Mouse (Mus musculus) embryonic facial prominence, embryonic 13.5 days (tissue): ENCODE measurements around the gene Ap4m1. TPM values are rescaled to one million over a fixed set of nuclear protein-coding genes. Genes with fewer than 3 reads are reported as not detected.

Source experiments
- ATAC-seq: fragments of 200-750 bp; cut with Nextera tagmentation; 2 replicates; pipeline ENCODE4 v1.8.0; 2017; ENCODE audit warnings: low read depth; ENCODE audit not compliant: insufficient number of reproducible peaks, insufficient read depth, low FRiP score, low TSS enrichment
- H3K27ac ChIP-seq: fragments of 300-500 bp; sonication (generic); 2 replicates; pipeline ENCODE4 v1.5.1; 2015; ENCODE audit warnings: moderate library complexity, mild to moderate bottlenecking, inconsistent platforms
- H3K27me3 ChIP-seq: fragments of 300-500 bp; sonication (generic); 2 replicates; pipeline ENCODE4 v1.6.1; 2015; ENCODE audit warnings: mild to moderate bottlenecking, inconsistent platforms
- H3K36me3 ChIP-seq: fragments of 300-500 bp; sonication (generic); 2 replicates; pipeline ENCODE4 v1.6.1; 2015; ENCODE audit warnings: mild to moderate bottlenecking, inconsistent platforms
- H3K4me1 ChIP-seq: fragments of 300-500 bp; sonication (generic); 2 replicates; pipeline ENCODE4 v1.6.1; 2015; ENCODE audit warnings: inconsistent platforms
- H3K4me2 ChIP-seq: fragments of 300-500 bp; sonication (generic); 2 replicates; pipeline ENCODE4 v1.6.1; 2015; ENCODE audit warnings: moderate library complexity, mild to moderate bottlenecking, inconsistent platforms
- H3K4me3 ChIP-seq: fragments of 300-500 bp; sonication (generic); 2 replicates; pipeline ENCODE4 v1.5.1; 2015; ENCODE audit warnings: mild to moderate bottlenecking, inconsistent platforms
- H3K9ac ChIP-seq: fragments of 300-500 bp; sonication (generic); 2 replicates; pipeline ENCODE4 v1.6.1; 2015; ENCODE audit warnings: mild to moderate bottlenecking, inconsistent platforms
- H3K9me3 ChIP-seq: fragments of 300-500 bp; sonication (generic); 2 replicates; pipeline ENCODE4 v1.6.1; 2016; ENCODE audit warnings: inconsistent platforms
- WGBS: fragments of 180-500 bp; shearing (Covaris S2); methylation state at CpG from one replicate; pipeline ENCODE4 v1.1.7; 2015; ENCODE audit warnings: mixed read lengths; 5-methylcytosine and 5-hydroxymethylcytosine counted together
- polyA plus RNA-seq: library from polyadenylated mRNA; unstranded; fragments of >200 nt; fragmentation: Nextera tagmentation; extraction: Ambion mirVana; gene quantifications from 2 replicates; pipeline ENCODE4 v1.2.1, GENCODE M21; 2015

The Ap4m1 gene
- 35.7 and 37.5 TPM in 2 replicates for polyA plus RNA-seq

- under 1% methylated on average over 54 of the region's 54 CpGs for WGBS
- no peaks in the 10 kb centered on the region for H3K9me3 ChIP-seq
- H3K4me3 ChIP-seq = peak within 1 kb of the TSS; percentile 76
- H3K4me2 ChIP-seq = peak within 1 kb of the TSS; percentile 83
- peak within 1 kb of the TSS; percentile 95 for H3K27ac ChIP-seq
- no peaks in the 10 kb centered on the region for H3K27me3 ChIP-seq
- peak within 1 kb of the TSS; percentile 83 for H3K9ac ChIP-seq
- peaks cover 56% of the 10 kb centered on the region for H3K36me3 ChIP-seq
- peaks cover 26% of the 10 kb centered on the region for H3K4me1 ChIP-seq
- peak; percentile 89 for ATAC-seq
These were observed at the start of gene Ap4m1, which contains the start of gene Mcm7 for GRCm38 (mm10) chr5:138171695-138172491. Gene Ap4m1, plus strand, starts transcription at chr5:138172002. Gene Mcm7, minus strand, starts transcription at chr5:138172422.

GRCm38 (mm10) chr5:138132425-138133064 lies 39.3 kb upstream of the Ap4m1 start:
- ATAC-seq = no peak
- WGBS = 79% methylated on average over 5 of the region's 5 CpGs
- peaks cover 77% of the 10 kb centered on the region for H3K36me3 ChIP-seq

GRCm38 (mm10) chr5:138137257-138137656 lies 34.5 kb upstream of the Ap4m1 start:
- H3K4me3 ChIP-seq = no peak overlapping the region
- no peak for ATAC-seq
- H3K9ac ChIP-seq = no peak overlapping the region
- H3K36me3 ChIP-seq = peaks cover 43% of the 10 kb centered on the region
- 87% methylated on average over 4 of the region's 4 CpGs for whole genome bisulfite sequencing
- H3K27ac ChIP-seq = no peak overlapping the region
- H3K27me3 ChIP-seq = no peaks in the 10 kb centered on the region
- H3K9me3 ChIP-seq = no peaks in the 10 kb centered on the region
- H3K4me2 ChIP-seq = no peak overlapping the region
- H3K4me1 ChIP-seq = no peaks in the 10 kb centered on the region

More at GRCm38 (mm10) chr5:138132425-138133064, 39.3 kb upstream of the Ap4m1 start:
- H3K9me3 ChIP-seq = no peaks in the 10 kb centered on the region
- no peak overlapping the region for H3K9ac ChIP-seq
- H3K4me2 ChIP-seq = no peak overlapping the region
- H3K27ac ChIP-seq = no peak overlapping the region
- no peaks in the 10 kb centered on the region for H3K4me1 ChIP-seq
- H3K4me3 ChIP-seq = no peak overlapping the region
- no peaks in the 10 kb centered on the region for H3K27me3 ChIP-seq

GRCm38 (mm10) chr5:138137935-138138549 lies 33.8 kb upstream of the Ap4m1 start:
- Histone ChIP-seq H3K4me1 (no peaks in the 10 kb centered on the region), H3K9me3 (no peaks in the 10 kb centered on the region), H3K4me3 (no peak overlapping the region), H3K4me2 (no peak overlapping the region), H3K27me3 (no peaks in the 10 kb centered on the region), H3K9ac (no peak overlapping the region), H3K36me3 (peaks cover 40% of the 10 kb centered on the region), H3K27ac (no peak overlapping the region)
- 62% methylated on average over 8 of the region's 8 CpGs for WGBS
- no peak for ATAC-seq

GRCm38 (mm10) chr5:138138585-138138984 lies 33.2 kb upstream of the Ap4m1 start:
- ATAC-seq = no peak
- Histone ChIP-seq H3K36me3 (peaks cover 40% of the 10 kb centered on the region), H3K9ac (no peak overlapping the region), H3K27ac (no peak overlapping the region), H3K27me3 (no peaks in the 10 kb centered on the region), H3K4me3 (no peak overlapping the region), H3K4me2 (no peak overlapping the region), H3K4me1 (no peaks in the 10 kb centered on the region), H3K9me3 (no peaks in the 10 kb centered on the region)
- 75% methylated on average over 4 of the region's 4 CpGs for WGBS

DNA sequence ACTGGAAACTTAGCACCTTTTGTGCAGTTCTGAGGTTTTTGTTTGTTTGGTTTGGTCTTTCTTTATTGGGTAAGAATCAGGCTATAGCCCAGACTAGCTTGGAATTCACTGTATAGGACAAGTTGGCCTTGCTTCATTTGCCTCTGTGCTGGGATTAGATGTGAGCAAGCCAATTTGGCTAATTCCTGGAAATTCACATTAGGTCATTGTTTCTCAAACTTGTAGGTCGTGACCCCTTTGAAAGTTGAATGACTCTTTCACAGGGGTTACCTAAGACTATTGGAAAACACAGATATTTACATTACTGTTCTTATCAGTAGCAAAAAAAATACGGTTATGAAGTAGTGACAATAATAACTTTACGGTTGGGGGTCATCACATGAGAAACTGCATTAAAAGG lies 17.4 kb upstream of the Ap4m1 start:
- H3K4me2 ChIP-seq = peak overlapping the region; percentile 76
- H3K4me3 ChIP-seq = peak overlapping the region; percentile 81
- H3K27me3 ChIP-seq = no peaks in the 10 kb centered on the region
- H3K36me3 ChIP-seq = peaks cover 26% of the 10 kb centered on the region
- WGBS = 86% methylated on average over 3 of the region's 3 CpGs
- H3K9me3 ChIP-seq = no peaks in the 10 kb centered on the region
- H3K4me1 ChIP-seq = 0 out of 2 replicates have a peak, but pooled peaks cover 5% of the 10 kb centered on the region
- no peak overlapping the region for H3K27ac ChIP-seq
- peak overlapping the region; percentile 92 for H3K9ac ChIP-seq
- ATAC-seq = no peak

DNA sequence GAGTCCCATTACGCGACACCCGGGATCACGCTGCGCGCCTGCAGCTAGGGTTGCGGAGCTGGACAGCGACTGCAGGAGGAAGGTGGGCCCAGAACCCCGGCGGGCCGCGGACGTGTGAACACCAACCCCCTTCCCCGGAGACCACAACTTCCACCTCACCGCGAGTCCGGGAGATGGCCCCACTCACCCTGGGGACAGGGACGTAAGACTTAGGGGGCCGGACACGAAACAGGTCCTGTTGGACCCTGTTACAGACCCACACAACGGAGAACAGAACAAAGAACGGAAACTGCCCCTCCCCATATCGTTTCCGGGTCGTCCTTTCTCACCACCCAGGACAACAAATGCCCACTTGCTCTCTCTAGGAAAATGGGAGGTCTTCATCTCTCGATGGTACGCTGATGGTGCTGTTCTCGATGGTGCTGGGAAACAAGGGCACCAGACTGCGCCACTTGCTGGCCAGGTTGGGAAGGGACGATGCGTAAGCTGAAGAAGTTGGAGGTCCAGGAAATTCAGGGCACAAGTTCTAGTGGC lies 16.3 kb upstream of the Ap4m1 start, which contains the start of gene Zfp113:
Zfp113 (minus strand) TSS at position 302 of the 534 bp plus-strand sequence.
- ATAC-seq = peak; percentile 92
- H3K9ac ChIP-seq = peak within 1 kb of the TSS; percentile 92
- peak within 1 kb of the TSS; percentile 94 for H3K27ac ChIP-seq
- WGBS = under 1% methylated on average over 31 of the region's 31 CpGs
- H3K4me3 ChIP-seq = peak within 1 kb of the TSS; percentile 81
- peaks cover 21% of the 10 kb centered on the region for H3K36me3 ChIP-seq
- H3K4me1 ChIP-seq = 0 out of 2 replicates have a peak, but pooled peaks cover 5% of the 10 kb centered on the region
- peak within 1 kb of the TSS; percentile 76 for H3K4me2 ChIP-seq
- H3K27me3 ChIP-seq = no peaks in the 10 kb centered on the region
- H3K9me3 ChIP-seq = no peaks in the 10 kb centered on the region

DNA sequence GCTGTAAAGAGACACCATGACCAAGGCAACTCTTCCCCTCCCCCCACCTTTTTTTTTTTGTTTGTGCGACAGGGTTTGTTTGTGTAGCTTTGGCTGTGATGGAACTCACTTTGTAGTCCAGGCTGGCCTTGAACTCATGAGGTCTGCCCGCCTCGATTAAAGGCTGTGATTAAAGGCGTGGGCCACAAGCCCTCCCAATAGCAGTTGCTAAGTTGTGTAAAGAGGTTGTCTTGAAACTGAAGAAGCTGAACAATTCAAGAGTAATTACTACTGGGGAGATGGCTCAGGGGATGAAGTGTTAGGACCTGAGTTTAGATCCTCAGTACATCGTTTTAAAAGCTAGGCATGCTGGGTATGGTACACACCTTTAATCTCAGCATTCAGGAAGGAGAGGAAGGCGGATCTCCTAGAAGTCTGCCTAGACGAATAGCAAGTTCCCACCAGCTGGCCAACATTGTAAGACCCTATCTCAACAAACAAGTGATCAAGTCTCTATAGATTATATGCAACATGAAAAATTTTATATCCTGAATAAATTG lies 11.5 kb upstream of the Ap4m1 start:
- peak overlapping the region; percentile 83 for H3K4me3 ChIP-seq
- peak overlapping the region; percentile 80 for H3K4me2 ChIP-seq
- H3K4me1 ChIP-seq = peaks cover 11% of the 10 kb centered on the region
- H3K9me3 ChIP-seq = no peaks in the 10 kb centered on the region
- H3K9ac ChIP-seq = peak overlapping the region; percentile 93
- peaks cover 34% of the 10 kb centered on the region for H3K36me3 ChIP-seq
- 64% methylated on average over 7 of the region's 7 CpGs for WGBS
- H3K27ac ChIP-seq = peak overlapping the region; percentile 85; the same call in 1 of the 2 replicates
- no peak for ATAC-seq
- no peaks in the 10 kb centered on the region for H3K27me3 ChIP-seq

GRCm38 (mm10) chr5:138160842-138161665 lies 10.7 kb upstream of the Ap4m1 start, which contains the start of gene Cops6:
Gene Cops6, plus strand, starts transcription at chr5:138161071.
- H3K4me2 ChIP-seq = peak within 1 kb of the TSS; percentile 80
- H3K9me3 ChIP-seq = no peaks in the 10 kb centered on the region
- ATAC-seq = peak; percentile 88
- H3K27ac ChIP-seq = peak within 1 kb of the TSS; percentile 85
- WGBS = under 1% methylated on average over 42 of the region's 42 CpGs
- peak within 1 kb of the TSS; percentile 83 for H3K4me3 ChIP-seq
- no peaks in the 10 kb centered on the region for H3K27me3 ChIP-seq
- peaks cover 42% of the 10 kb centered on the region for H3K36me3 ChIP-seq
- H3K4me1 ChIP-seq = peaks cover 11% of the 10 kb centered on the region
- peak within 1 kb of the TSS; percentile 93 for H3K9ac ChIP-seq

- Histone ChIP-seq H3K36me3 (peaks cover 62% of the 10 kb centered on the region), H3K27ac (no peak overlapping the region), H3K4me2 (no peak overlapping the region), H3K4me3 (peak overlapping the region; percentile 4; the same call in 1 of the 2 replicates), H3K9ac (peak overlapping the region; percentile 7; the same call in 1 of the 2 replicates), H3K27me3 (no peaks in the 10 kb centered on the region), H3K9me3 (no peaks in the 10 kb centered on the region), H3K4me1 (peaks cover 14% of the 10 kb centered on the region)
- WGBS = 68% methylated on average over 6 of the region's 6 CpGs
- ATAC-seq = no peak
These were observed 8.8 kb upstream of the Ap4m1 start for GRCm38 (mm10) chr5:138163046-138163445.
